Mouse (Mus musculus) forebrain, embryonic 10.5 days (tissue): ENCODE results near the gene Sdf4. TPM values are rescaled to one million over a fixed set of nuclear protein-coding genes. Genes with fewer than 3 reads are reported as not detected.

Source experiments
- DNase-seq: peaks from one replicate; pipeline ENCODE4 v3.0.0-alpha.2; 2017; ENCODE audit warnings: low spot score; ENCODE audit errors: extremely low spot score
- H3K27ac ChIP-seq: fragments of 300-500 bp; sonication (generic); 2 replicates; pipeline ENCODE4 v1.5.1; 2016; ENCODE audit warnings: mild to moderate bottlenecking
- H3K27me3 ChIP-seq: fragments of 300-500 bp; sonication (generic); 2 replicates; pipeline ENCODE4 v1.6.1; 2016; ENCODE audit warnings: mild to moderate bottlenecking; ENCODE audit not compliant: poor library complexity, severe bottlenecking
- H3K36me3 ChIP-seq: fragments of 300-500 bp; sonication (generic); replicated peaks from 2 replicates; pipeline ENCODE4 v1.6.1; 2016; ENCODE audit warnings: mild to moderate bottlenecking, moderate library complexity
- H3K4me1 ChIP-seq: fragments of 300-500 bp; sonication (generic); 2 replicates; pipeline ENCODE4 v1.6.1; 2016
- H3K4me3 ChIP-seq: fragments of 300-500 bp; sonication (generic); 2 replicates; pipeline ENCODE4 v1.5.1; 2016; ENCODE audit warnings: mild to moderate bottlenecking, moderate library complexity
- H3K9me3 ChIP-seq: fragments of 300-500 bp; sonication (generic); 2 replicates; pipeline ENCODE4 v1.6.1; 2016; ENCODE audit warnings: mild to moderate bottlenecking, moderate library complexity
- WGBS: fragments of 180-500 bp; shearing (Covaris S2); methylation state at CpG from one replicate; pipeline ENCODE4 v1.1.7; 2016; 5-methylcytosine and 5-hydroxymethylcytosine counted together
- polyA plus RNA-seq: library from polyadenylated mRNA; unstranded; fragments of >200 nt; fragmentation: Nextera tagmentation; extraction: Ambion mirVana; gene quantifications from 2 replicates; pipeline ENCODE4 v1.2.1, GENCODE M21; 2016

Sdf4 gene
- polyA plus RNA-seq, 1 experiment from 2014 or later: 135 TPM

DNA sequence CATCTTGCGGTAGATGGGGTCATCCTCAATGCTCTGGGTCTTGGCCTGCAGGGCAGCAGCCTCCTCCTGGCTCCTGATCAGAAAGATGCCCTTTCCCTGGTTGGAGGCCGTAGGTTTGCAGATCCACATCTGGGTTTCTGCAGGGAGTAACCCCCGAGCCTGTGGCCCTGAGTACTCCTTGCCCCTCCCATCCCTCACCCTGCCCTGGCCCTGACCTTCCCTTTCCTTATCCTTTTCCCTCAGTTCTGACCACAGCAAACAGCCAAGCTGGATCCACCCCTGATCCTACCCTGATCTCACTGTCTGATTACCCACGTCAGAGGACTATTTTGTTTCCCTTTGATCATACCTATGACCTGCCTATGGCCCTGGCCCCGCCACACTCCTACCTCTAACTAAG, 52.1 kb downstream of the Sdf4 start:
- Histone ChIP-seq H3K27me3 (no peaks in the 10 kb centered on the region), H3K36me3 (no peaks in the 10 kb centered on the region), H3K4me3 (no peak overlapping the region), H3K27ac (no peak overlapping the region), H3K9me3 (no peaks in the 10 kb centered on the region), H3K4me1 (peaks cover 5% of the 10 kb centered on the region; the same call in 1 of the 2 replicates)
- DNase-seq: no peak
- 81% methylated on average over 5 of the region's 5 CpGs for WGBS

DNA sequence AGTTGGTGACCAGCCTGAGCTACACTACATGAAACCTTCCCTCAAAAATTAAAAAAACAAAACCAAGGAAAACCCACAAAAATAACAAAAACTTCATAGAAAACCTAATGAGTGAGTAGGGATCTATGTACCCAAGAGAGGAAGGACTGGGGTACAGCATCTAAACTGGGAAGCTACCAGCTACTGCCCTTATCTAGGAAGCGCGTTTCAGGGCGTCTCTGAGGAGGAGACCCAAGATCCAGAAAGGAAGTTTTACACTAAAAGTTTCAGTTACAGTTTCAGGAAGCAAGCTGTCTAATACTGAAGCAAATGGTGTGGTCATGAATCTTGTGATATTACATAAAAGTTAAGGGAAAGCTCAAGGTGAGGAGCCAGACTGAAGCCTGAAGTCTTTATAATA, 57.1 kb downstream of the Sdf4 start:
- Histone ChIP-seq H3K27ac (no peak overlapping the region), H3K4me3 (no peak overlapping the region), H3K27me3 (no peaks in the 10 kb centered on the region), H3K9me3 (no peaks in the 10 kb centered on the region), H3K36me3 (no peaks in the 10 kb centered on the region), H3K4me1 (peaks cover 3% of the 10 kb centered on the region; the same call in 1 of the 2 replicates)
- no peak for DNase-seq
- WGBS: 81% methylated on average over 3 of the region's 3 CpGs

DNA sequence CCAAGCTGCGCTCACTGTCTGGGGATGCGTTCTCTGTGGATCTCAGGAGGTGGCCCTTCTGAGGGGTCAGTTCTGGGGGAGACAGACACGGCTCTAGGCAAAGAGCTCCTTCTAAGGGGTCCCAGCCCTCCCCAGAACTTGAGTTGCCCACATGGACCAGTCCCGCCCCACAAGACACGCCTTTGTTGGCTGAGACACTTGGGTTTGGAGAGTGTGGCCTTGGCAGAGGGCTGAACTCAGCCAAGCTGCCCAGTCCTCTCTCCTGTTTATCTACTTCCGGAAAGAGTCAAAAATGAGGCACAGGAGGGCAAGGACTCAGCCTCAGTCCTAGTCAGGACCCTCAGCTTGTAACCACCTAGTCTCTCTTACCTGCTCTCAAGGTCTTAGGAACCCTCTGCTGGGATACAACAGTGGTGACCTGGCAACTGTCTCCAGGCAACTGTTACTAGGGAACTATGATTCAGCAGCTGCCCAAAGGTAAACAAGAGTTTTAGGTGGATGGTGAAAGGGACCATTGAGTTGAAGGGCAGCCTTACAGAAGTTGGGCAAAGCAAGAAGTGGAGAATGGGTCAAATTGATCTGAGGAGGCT, 57.8 kb downstream of the Sdf4 start:
- no peak overlapping the region for H3K27ac ChIP-seq
- no peak for DNase-seq
- H3K4me1 ChIP-seq: peaks cover 3% of the 10 kb centered on the region; the same call in 1 of the 2 replicates
- WGBS: 77% methylated on average over 6 of the region's 6 CpGs
- no peaks in the 10 kb centered on the region for H3K27me3 ChIP-seq
- no peaks in the 10 kb centered on the region for H3K9me3 ChIP-seq
- no peak overlapping the region for H3K4me3 ChIP-seq
- H3K36me3 ChIP-seq: no peaks in the 10 kb centered on the region

DNA sequence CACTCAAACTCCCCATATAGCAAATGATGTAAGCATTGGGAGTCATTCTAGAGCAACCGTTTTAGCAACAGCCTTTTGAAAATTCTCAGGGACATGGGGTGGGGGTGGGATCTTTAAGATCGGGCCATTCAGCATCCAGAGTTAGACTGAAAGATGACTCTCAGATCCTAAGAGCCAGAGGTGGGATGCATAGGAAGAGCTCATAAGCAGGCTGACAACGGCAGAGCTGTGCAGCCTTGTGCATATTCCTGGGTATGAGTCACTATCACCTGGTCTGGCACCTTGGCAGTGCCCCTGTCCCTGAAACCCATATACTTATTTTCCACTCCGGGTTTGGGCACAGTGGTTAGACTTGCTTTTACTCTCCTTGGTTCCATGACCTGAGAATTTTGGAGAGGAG, 60.4 kb downstream of the Sdf4 start:
- no peak overlapping the region for H3K27ac ChIP-seq
- peaks cover 7% of the 10 kb centered on the region; the same call in 1 of the 2 replicates for H3K4me1 ChIP-seq
- no peaks in the 10 kb centered on the region for H3K9me3 ChIP-seq
- no peak overlapping the region for H3K4me3 ChIP-seq
- WGBS: 88% methylated on average over 4 of the region's 4 CpGs
- H3K27me3 ChIP-seq: no peaks in the 10 kb centered on the region
- H3K36me3 ChIP-seq: no peaks in the 10 kb centered on the region
- no peak for DNase-seq

DNA sequence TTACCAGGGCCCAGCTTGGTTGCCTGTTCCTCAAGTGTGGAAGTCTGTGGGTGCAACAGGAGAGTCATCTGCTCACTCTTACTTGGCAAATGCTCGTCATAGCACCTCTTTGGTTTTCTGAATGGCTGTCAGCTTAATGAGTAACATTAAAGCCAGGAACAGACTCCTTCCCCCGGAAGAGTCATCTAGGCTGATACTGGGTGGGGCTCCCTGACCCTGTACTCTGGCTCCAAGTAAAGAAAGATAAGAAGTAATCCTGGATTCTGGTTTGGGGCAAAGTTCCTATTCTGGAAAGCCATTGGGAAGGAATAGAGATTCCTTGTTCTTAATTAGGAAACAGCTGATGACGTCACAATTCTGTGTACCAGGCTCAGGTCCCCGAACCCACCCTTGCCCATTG, 61.5 kb downstream of the Sdf4 start:
- WGBS: 90% methylated on average over 4 of the region's 4 CpGs
- Histone ChIP-seq H3K27me3 (no peaks in the 10 kb centered on the region), H3K4me1 (peaks cover 7% of the 10 kb centered on the region; the same call in 1 of the 2 replicates), H3K4me3 (no peak overlapping the region), H3K9me3 (no peaks in the 10 kb centered on the region), H3K27ac (no peak overlapping the region), H3K36me3 (no peaks in the 10 kb centered on the region)
- DNase-seq: no peak

DNA sequence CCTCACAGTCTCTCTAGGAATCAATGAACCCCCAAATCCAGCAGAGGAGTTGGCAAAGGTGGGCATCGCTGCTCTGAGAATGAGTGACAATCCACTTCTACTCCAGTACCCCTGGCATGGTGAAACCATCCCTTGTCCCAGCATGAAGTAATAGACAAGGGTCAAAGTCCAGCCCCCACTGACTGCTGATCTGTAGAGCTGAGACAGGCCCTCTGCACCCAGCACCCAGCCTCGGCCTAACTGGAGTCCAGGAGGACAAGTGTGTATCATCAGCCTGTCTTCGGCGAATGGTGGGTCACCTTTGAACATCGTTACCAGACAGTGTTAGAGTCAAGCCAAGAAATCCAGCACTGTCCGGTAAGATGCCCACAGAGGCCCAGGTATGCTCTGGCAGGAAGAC, 61.9 kb downstream of the Sdf4 start:
- no peaks in the 10 kb centered on the region for H3K36me3 ChIP-seq
- WGBS: 94% methylated on average over 6 of the region's 6 CpGs

DNA sequence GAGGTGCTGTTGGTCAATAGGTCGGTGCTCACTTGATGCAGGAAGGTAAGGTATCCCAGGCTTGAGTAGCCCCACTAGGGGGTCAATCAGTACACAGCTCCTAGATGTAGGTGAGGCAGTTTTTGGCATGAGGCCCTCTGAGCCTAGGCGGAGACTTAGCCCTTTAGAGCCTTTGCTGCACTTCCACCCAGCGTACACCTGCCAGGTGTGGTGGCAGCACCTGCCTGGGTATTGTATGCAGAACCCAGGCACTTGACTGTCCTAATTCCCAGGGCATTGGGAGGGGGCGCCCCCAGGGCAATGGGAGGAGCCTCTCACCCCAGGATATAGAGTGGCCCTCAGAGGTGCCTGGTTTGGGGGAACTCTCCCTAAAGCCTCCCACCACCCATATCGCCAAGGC, 62.5 kb downstream of the Sdf4 start:
- peaks cover 13% of the 10 kb centered on the region for H3K4me1 ChIP-seq
- H3K4me3 ChIP-seq: no peak overlapping the region
- no peaks in the 10 kb centered on the region for H3K9me3 ChIP-seq
- DNase-seq: no peak
- no peaks in the 10 kb centered on the region for H3K27me3 ChIP-seq
- no peaks in the 10 kb centered on the region for H3K36me3 ChIP-seq
- H3K27ac ChIP-seq: no peak overlapping the region
- 90% methylated on average over 5 of the region's 5 CpGs for WGBS

More for the DNA sequence above, 61.9 kb downstream of the Sdf4 start:
- H3K27ac ChIP-seq: no peak overlapping the region
- no peak overlapping the region for H3K4me3 ChIP-seq
- H3K27me3 ChIP-seq: no peaks in the 10 kb centered on the region
- H3K4me1 ChIP-seq: peaks cover 7% of the 10 kb centered on the region; the same call in 1 of the 2 replicates
- H3K9me3 ChIP-seq: no peaks in the 10 kb centered on the region
- DNase-seq: no peak

DNA sequence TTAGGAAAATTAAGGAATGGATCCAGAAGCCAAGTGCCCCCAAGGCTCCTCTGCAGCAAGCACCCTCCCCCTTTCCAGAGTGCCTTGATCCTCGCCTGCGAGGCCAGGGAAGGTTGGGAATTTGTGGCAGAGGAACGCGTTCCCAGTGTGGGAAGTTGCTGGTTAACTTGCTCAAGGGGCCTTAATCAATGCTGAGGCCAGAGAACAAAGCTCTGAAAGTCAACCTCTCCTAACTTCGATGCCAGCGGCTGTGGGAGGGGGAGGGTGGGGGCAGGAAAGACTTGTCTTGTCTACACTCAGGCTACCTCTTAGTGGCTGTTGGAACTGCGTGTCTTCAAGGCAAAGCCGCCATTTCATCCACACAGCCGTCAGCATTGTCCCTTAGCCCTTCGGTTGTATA, 65.0 kb downstream of the Sdf4 start:
- WGBS: 65% methylated on average over 10 of the region's 10 CpGs
- Histone ChIP-seq H3K9me3 (no peaks in the 10 kb centered on the region), H3K4me3 (0 out of 2 replicates have a peak overlapping the region, but pooled peaks have one; percentile 1), H3K27me3 (no peaks in the 10 kb centered on the region), H3K4me1 (peaks cover 11% of the 10 kb centered on the region), H3K36me3 (no peaks in the 10 kb centered on the region), H3K27ac (no peak overlapping the region)
- DNase-seq: no peak

DNA sequence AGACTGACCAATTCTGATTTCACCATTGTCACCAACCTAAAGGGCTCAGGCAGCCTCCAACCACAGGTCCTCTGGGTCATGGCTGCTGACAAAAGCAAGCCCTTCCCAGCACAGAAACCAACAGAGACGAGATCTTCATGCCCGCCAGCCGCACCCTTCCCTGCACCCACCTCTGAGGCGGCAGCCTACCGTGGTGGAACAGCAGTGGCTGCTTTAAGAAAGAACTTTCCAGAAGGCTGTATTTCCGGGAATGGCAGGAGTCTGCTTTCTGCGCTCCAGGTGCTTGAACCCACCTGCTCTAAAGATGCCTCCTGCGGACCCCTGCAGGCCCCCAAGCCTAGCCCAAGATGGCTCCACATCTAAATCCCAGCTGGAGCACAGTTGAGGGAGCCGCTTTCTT, 66.2 kb downstream of the Sdf4 start:
- H3K27ac ChIP-seq: peak overlapping the region; percentile 63
- no peaks in the 10 kb centered on the region for H3K27me3 ChIP-seq
- 79% methylated on average over 9 of the region's 9 CpGs for WGBS
- no peak for DNase-seq
- peaks cover 16% of the 10 kb centered on the region for H3K4me1 ChIP-seq
- H3K36me3 ChIP-seq: no peaks in the 10 kb centered on the region
- H3K4me3 ChIP-seq: peak overlapping the region; percentile 23; the same call in 1 of the 2 replicates
- no peaks in the 10 kb centered on the region for H3K9me3 ChIP-seq

DNA sequence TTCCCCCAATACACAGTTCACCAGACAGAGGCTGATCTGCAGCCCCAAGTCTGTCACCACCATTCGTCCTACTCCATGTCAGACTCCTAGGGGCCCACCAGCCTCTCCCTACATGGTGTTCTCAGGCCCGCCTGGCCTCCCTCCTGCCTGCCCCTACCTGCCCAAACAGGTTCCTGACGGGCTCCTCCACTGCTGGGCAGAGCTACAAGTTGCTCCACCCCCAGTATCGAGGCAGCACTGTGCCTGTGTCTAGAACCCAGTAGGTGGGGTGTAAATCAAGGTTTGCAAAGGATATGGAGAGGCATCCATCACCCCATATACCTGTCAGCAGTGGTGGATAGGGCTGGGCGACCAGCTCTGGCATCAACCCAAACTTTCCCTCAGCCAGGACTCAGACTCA, 66.6 kb downstream of the Sdf4 start, which contains the start of gene Ttll10:
Gene Ttll10 (minus strand): TSS at position 154 of the 400 bp plus-strand sequence.
- no peaks in the 10 kb centered on the region for H3K36me3 ChIP-seq
- H3K27ac ChIP-seq: peak within 1 kb of the TSS; percentile 63
- peaks cover 20% of the 10 kb centered on the region for H3K4me1 ChIP-seq
- WGBS: 53% methylated on average over 5 of the region's 5 CpGs
- no peak for DNase-seq
- H3K4me3 ChIP-seq: peak within 1 kb of the TSS; percentile 23; the same call in 1 of the 2 replicates
- no peaks in the 10 kb centered on the region for H3K9me3 ChIP-seq
- no peaks in the 10 kb centered on the region for H3K27me3 ChIP-seq

DNA sequence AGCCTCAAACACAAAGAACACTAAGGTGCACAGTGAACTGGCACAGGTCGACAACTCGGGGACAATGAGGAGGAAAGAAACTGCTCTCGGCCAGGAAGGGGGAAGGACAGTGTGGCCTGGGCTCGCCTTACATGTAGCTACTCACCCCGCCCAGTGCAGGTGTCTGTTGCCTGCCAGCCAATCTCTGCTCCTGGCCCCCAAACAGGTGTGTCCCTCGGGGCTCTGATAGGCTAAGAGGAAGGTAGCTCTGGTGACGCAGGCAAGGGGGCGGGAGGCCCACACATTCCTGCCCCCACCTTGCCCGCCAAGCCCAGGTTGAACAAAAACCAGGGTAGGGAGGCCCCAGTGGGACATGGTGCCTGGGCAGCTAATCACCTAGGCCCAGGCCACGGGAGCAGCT, 67.0 kb downstream of the Sdf4 start:
- H3K4me1 ChIP-seq: peaks cover 23% of the 10 kb centered on the region
- H3K27me3 ChIP-seq: no peaks in the 10 kb centered on the region
- H3K27ac ChIP-seq: peak overlapping the region; percentile 63; the same call in 1 of the 2 replicates
- no peaks in the 10 kb centered on the region for H3K9me3 ChIP-seq
- H3K36me3 ChIP-seq: no peaks in the 10 kb centered on the region
- no peak for DNase-seq
- 30% methylated on average over 10 of the region's 10 CpGs for WGBS
- peak overlapping the region; percentile 23; the same call in 1 of the 2 replicates for H3K4me3 ChIP-seq
